Comparison of ENCODE assay signal across 23 mouse cellular contexts in genomic region chr11:100055686-100056655, GRCm38 (mm10). TPM values are rescaled to one million over a fixed set of nuclear protein-coding genes. Genes with fewer than 3 reads are reported as not detected.
DNase-seq lines count a peak whose midpoint lies in the region; ATAC-seq lines count a peak whose summit lies in the region.
"Had no signal": no experiment of that assay in that cellular context is flagged by ENCODE, and none has a peak within 500 bp of the region (broad histone marks: within the 10 kb centered on the region; RNA-seq: fewer than 3 reads in every experiment).

No protein-coding gene starts in this region.

- no peak overlapping the region for H3K4me2 ChIP-seq in embryonic facial prominence, embryonic 14.5 days (ENCODE audit: low read depth, low read length)
- H3K4me2 ChIP-seq in hindbrain, embryonic 14.5 days (replicated peaks), result no peak overlapping the region
- H3K4me2 ChIP-seq: heart, embryonic 11.5 days; intestine, embryonic 15.5 days; limb, embryonic 15.5 days; lung, embryonic 15.5 days; midbrain, embryonic 12.5 days had no signal

- DNase-seq in embryonic facial prominence, embryonic 14.5 days (ENCODE audit: low spot score), result peak; percentile 19
- no peak for DNase-seq in embryonic facial prominence, embryonic 10.5 days (ENCODE audit: low spot score)
- DNase-seq in 3134 (ENCODE audit: extremely low read depth, insufficient read length, low spot score), result peak; percentile 79
- peak; percentile 81 for DNase-seq in Muller cell, postnatal 12 days (ENCODE audit: inconsistent ontology term)
- DNase-seq in lung, postnatal 25 days (ENCODE audit: low spot score), result peak; percentile 8
- DNase-seq in limb, embryonic 10.5 days (ENCODE audit: low spot score), result no peak
- no peak for DNase-seq in neural tube, embryonic 10.5 days (ENCODE audit: extremely low spot score, low spot score)
- DNase-seq in hindbrain, embryonic 14.5 days (ENCODE audit: low spot score), result no peak
- DNase-seq: cerebellum, adult 9-11 months; embryo, embryonic 11 days; gastrocnemius, postnatal 14 days; heart, postnatal 36 days; kidney, postnatal 14 days; layer of hippocampus, adult 9-11 months; spleen, adult 18-20 months; thymus, postnatal 4 days had no signal

- no peak overlapping the region for H3K27ac ChIP-seq in embryonic facial prominence, embryonic 14.5 days (replicated peaks; ENCODE audit: low read depth, low read length)
- H3K27ac ChIP-seq in embryonic facial prominence, embryonic 10.5 days (replicated peaks), result no peak overlapping the region
- no peak overlapping the region for H3K27ac ChIP-seq in limb, embryonic 10.5 days
- no peak overlapping the region for H3K27ac ChIP-seq in hindbrain, embryonic 14.5 days
- H3K27ac ChIP-seq: intestine, embryonic 15.5 days; limb, embryonic 15.5 days; lung, embryonic 15.5 days; midbrain, embryonic 12.5 days had no signal

- ATAC-seq in embryonic facial prominence, embryonic 14.5 days (ENCODE audit: low read depth), result no peak
- no peak for ATAC-seq in hindbrain, embryonic 14.5 days (ENCODE audit: low FRiP score)
- ATAC-seq: activated CD4-positive, CD25-positive, alpha-beta regulatory T cell, adult 4 months; CD4-positive, CD25-positive, alpha-beta regulatory T cell, adult 4 months; intestine, embryonic 15.5 days had no signal

- WGBS in embryonic facial prominence, embryonic 14.5 days, result 64% methylated on average over 9 of the region's 9 CpGs
- WGBS in embryonic facial prominence, embryonic 10.5 days, result 77% methylated on average over 9 of the region's 9 CpGs
- WGBS in limb, embryonic 10.5 days, result 78% methylated on average over 9 of the region's 9 CpGs
- 80% methylated on average over 9 of the region's 9 CpGs for WGBS in hindbrain, embryonic 14.5 days

- H3K4me3 ChIP-seq in embryonic facial prominence, embryonic 14.5 days (ENCODE audit: low read depth, low read length), result no peak overlapping the region
- no peak overlapping the region for H3K4me3 ChIP-seq in embryonic facial prominence, embryonic 10.5 days
- no peak overlapping the region for H3K4me3 ChIP-seq in limb, embryonic 10.5 days
- H3K4me3 ChIP-seq in hindbrain, embryonic 14.5 days (replicated peaks; ENCODE audit: low read length), result no peak overlapping the region
- H3K4me3 ChIP-seq: intestine, embryonic 15.5 days; limb, embryonic 15.5 days; lung, embryonic 15.5 days; midbrain, embryonic 12.5 days had no signal

- no peaks in the 10 kb centered on the region for H3K4me1 ChIP-seq in embryonic facial prominence, embryonic 14.5 days (ENCODE audit: control insufficient read depth, insufficient read depth, low read length)
- H3K4me1 ChIP-seq in embryonic facial prominence, embryonic 10.5 days, result no peaks in the 10 kb centered on the region
- H3K4me1 ChIP-seq in limb, embryonic 10.5 days, result no peaks in the 10 kb centered on the region
- H3K4me1 ChIP-seq in hindbrain, embryonic 14.5 days (replicated peaks; ENCODE audit: control insufficient read depth, insufficient read depth, low read length), result no peaks in the 10 kb centered on the region
- H3K4me1 ChIP-seq: intestine, embryonic 15.5 days; lung, embryonic 15.5 days; midbrain, embryonic 12.5 days had no signal

- no peaks in the 10 kb centered on the region for H3K9me3 ChIP-seq in embryonic facial prominence, embryonic 14.5 days (ENCODE audit: control insufficient read depth, low read length)
- no peaks in the 10 kb centered on the region for H3K9me3 ChIP-seq in embryonic facial prominence, embryonic 10.5 days
- no peaks in the 10 kb centered on the region for H3K9me3 ChIP-seq in limb, embryonic 10.5 days (replicated peaks)
- H3K9me3 ChIP-seq in hindbrain, embryonic 14.5 days (ENCODE audit: control insufficient read depth, low read length), result no peaks in the 10 kb centered on the region
- H3K9me3 ChIP-seq: intestine, embryonic 15.5 days; limb, embryonic 15.5 days; lung, embryonic 15.5 days; midbrain, embryonic 12.5 days had no signal

- H3K9ac ChIP-seq in embryonic facial prominence, embryonic 14.5 days (ENCODE audit: low read depth, low read length), result no peak overlapping the region
- no peak overlapping the region for H3K9ac ChIP-seq in hindbrain, embryonic 14.5 days
- H3K9ac ChIP-seq: intestine, embryonic 15.5 days; limb, embryonic 15.5 days; lung, embryonic 15.5 days; midbrain, embryonic 12.5 days had no signal

- H3K27me3 ChIP-seq in embryonic facial prominence, embryonic 14.5 days (replicated peaks; ENCODE audit: control insufficient read depth, insufficient read depth, low read length), result no peaks in the 10 kb centered on the region
- H3K27me3 ChIP-seq in embryonic facial prominence, embryonic 10.5 days (replicated peaks; ENCODE audit: low read depth, poor library complexity, severe bottlenecking), result no peaks in the 10 kb centered on the region
- no peaks in the 10 kb centered on the region for H3K27me3 ChIP-seq in limb, embryonic 10.5 days (ENCODE audit: low read depth, poor library complexity, severe bottlenecking)
- H3K27me3 ChIP-seq in hindbrain, embryonic 14.5 days (ENCODE audit: control insufficient read depth, insufficient read depth, low read length), result no peaks in the 10 kb centered on the region
- H3K27me3 ChIP-seq: intestine, embryonic 15.5 days; limb, embryonic 15.5 days; lung, embryonic 15.5 days; midbrain, embryonic 12.5 days had no signal

- no peaks in the 10 kb centered on the region for H3K36me3 ChIP-seq in embryonic facial prominence, embryonic 14.5 days (ENCODE audit: control insufficient read depth, insufficient read depth, low read length)
- no peaks in the 10 kb centered on the region for H3K36me3 ChIP-seq in embryonic facial prominence, embryonic 10.5 days (replicated peaks)
- no peaks in the 10 kb centered on the region for H3K36me3 ChIP-seq in limb, embryonic 10.5 days
- no peaks in the 10 kb centered on the region for H3K36me3 ChIP-seq in hindbrain, embryonic 14.5 days (replicated peaks; ENCODE audit: control insufficient read depth, insufficient read depth)
- H3K36me3 ChIP-seq: intestine, embryonic 15.5 days; limb, embryonic 15.5 days; lung, embryonic 15.5 days; midbrain, embryonic 12.5 days had no signal

RNA-seq across cellular contexts. Expression of gene Krt31, which starts 5.6 kb away (rescaled TPM):
- polyA plus RNA-seq in embryonic facial prominence, embryonic 14.5 days (2014; fragmentation: Nextera tagmentation; extraction: Ambion mirVana), result 0.30 and 1.3 TPM in 2 replicates
- polyA plus RNA-seq in embryonic facial prominence, embryonic 10.5 days (2016; fragmentation: Nextera tagmentation; extraction: Ambion mirVana), result not detected in 2 replicates
- polyA plus RNA-seq in limb, embryonic 10.5 days (2016; fragmentation: Nextera tagmentation; extraction: Ambion mirVana), result not detected in 2 replicates
- polyA plus RNA-seq in hindbrain, embryonic 14.5 days (2014; fragmentation: Nextera tagmentation; extraction: Ambion mirVana), result not detected in 2 replicates
- polyA plus RNA-seq: activated CD4-positive, CD25-positive, alpha-beta regulatory T cell, adult 4 months; CD4-positive, CD25-positive, alpha-beta regulatory T cell, adult 4 months; heart, embryonic 11.5 days; intestine, embryonic 15.5 days; midbrain, embryonic 12.5 days had no signal

RNA-seq across cellular contexts. Expression of gene Krt34, which starts 14.6 kb away (rescaled TPM):
- polyA plus RNA-seq in embryonic facial prominence, embryonic 14.5 days (2014; fragmentation: Nextera tagmentation; extraction: Ambion mirVana), result 0.40 TPM in 1 of 2 replicates, not detected in the other
- not detected in 2 replicates for polyA plus RNA-seq in embryonic facial prominence, embryonic 10.5 days (2016; fragmentation: Nextera tagmentation; extraction: Ambion mirVana)
- polyA plus RNA-seq in limb, embryonic 10.5 days (2016; fragmentation: Nextera tagmentation; extraction: Ambion mirVana), result not detected in 2 replicates
- not detected in 2 replicates for polyA plus RNA-seq in hindbrain, embryonic 14.5 days (2014; fragmentation: Nextera tagmentation; extraction: Ambion mirVana)
- polyA plus RNA-seq: activated CD4-positive, CD25-positive, alpha-beta regulatory T cell, adult 4 months; CD4-positive, CD25-positive, alpha-beta regulatory T cell, adult 4 months; heart, embryonic 11.5 days; intestine, embryonic 15.5 days; midbrain, embryonic 12.5 days had no signal

RNA-seq across cellular contexts. Expression of gene Krt33b, which starts 26.3 kb away (rescaled TPM):
- 0.96 and 1.3 TPM in 2 replicates for polyA plus RNA-seq in embryonic facial prominence, embryonic 14.5 days (2014; fragmentation: Nextera tagmentation; extraction: Ambion mirVana)
- polyA plus RNA-seq in embryonic facial prominence, embryonic 10.5 days (2016; fragmentation: Nextera tagmentation; extraction: Ambion mirVana), result not detected in 2 replicates
- not detected in 2 replicates for polyA plus RNA-seq in limb, embryonic 10.5 days (2016; fragmentation: Nextera tagmentation; extraction: Ambion mirVana)
- polyA plus RNA-seq in hindbrain, embryonic 14.5 days (2014; fragmentation: Nextera tagmentation; extraction: Ambion mirVana), result 0.13 TPM in 1 of 2 replicates, not detected in the other
- polyA plus RNA-seq: activated CD4-positive, CD25-positive, alpha-beta regulatory T cell, adult 4 months; CD4-positive, CD25-positive, alpha-beta regulatory T cell, adult 4 months; heart, embryonic 11.5 days; lung, embryonic 15.5 days; midbrain, embryonic 12.5 days had no signal

RNA-seq across cellular contexts. Expression of gene Krt32, which starts 32.1 kb away (rescaled TPM):
- 0.79 and 1.4 TPM in 2 replicates for polyA plus RNA-seq in embryonic facial prominence, embryonic 14.5 days (2014; fragmentation: Nextera tagmentation; extraction: Ambion mirVana)
- polyA plus RNA-seq in embryonic facial prominence, embryonic 10.5 days (2016; fragmentation: Nextera tagmentation; extraction: Ambion mirVana), result not detected in 2 replicates
- polyA plus RNA-seq in limb, embryonic 10.5 days (2016; fragmentation: Nextera tagmentation; extraction: Ambion mirVana), result not detected in 2 replicates
- polyA plus RNA-seq in hindbrain, embryonic 14.5 days (2014; fragmentation: Nextera tagmentation; extraction: Ambion mirVana), result not detected in 2 replicates
- polyA plus RNA-seq: activated CD4-positive, CD25-positive, alpha-beta regulatory T cell, adult 4 months; CD4-positive, CD25-positive, alpha-beta regulatory T cell, adult 4 months; heart, embryonic 11.5 days; lung, embryonic 15.5 days; midbrain, embryonic 12.5 days had no signal

RNA-seq across cellular contexts. Expression of gene Krt33a, which starts 40.0 kb away (rescaled TPM):
- 0.20 and 0.54 TPM in 2 replicates for polyA plus RNA-seq in embryonic facial prominence, embryonic 14.5 days (2014; fragmentation: Nextera tagmentation; extraction: Ambion mirVana)
- not detected in 2 replicates for polyA plus RNA-seq in embryonic facial prominence, embryonic 10.5 days (2016; fragmentation: Nextera tagmentation; extraction: Ambion mirVana)
- polyA plus RNA-seq in limb, embryonic 10.5 days (2016; fragmentation: Nextera tagmentation; extraction: Ambion mirVana), result not detected in 2 replicates
- not detected in 2 replicates for polyA plus RNA-seq in hindbrain, embryonic 14.5 days (2014; fragmentation: Nextera tagmentation; extraction: Ambion mirVana)
- polyA plus RNA-seq: activated CD4-positive, CD25-positive, alpha-beta regulatory T cell, adult 4 months; CD4-positive, CD25-positive, alpha-beta regulatory T cell, adult 4 months; heart, embryonic 11.5 days; intestine, embryonic 15.5 days; lung, embryonic 15.5 days; midbrain, embryonic 12.5 days had no signal

Comparison
In these comparisons a context has a peak if more than half of its experiments do, and no peak if none do; other contexts are left out.
1. DNase-seq: peak in embryonic facial prominence, embryonic 14.5 days (single experiment), 3134 (single experiment), Muller cell, postnatal 12 days (single experiment) and lung, postnatal 25 days (single experiment); none in embryonic facial prominence, embryonic 10.5 days (single experiment), limb, embryonic 10.5 days (single experiment), neural tube, embryonic 10.5 days (single experiment) and hindbrain, embryonic 14.5 days (single experiment).